Mouse (Mus musculus): ENCODE results near the gene Ccdc158. TPM values are rescaled to one million over a fixed set of nuclear protein-coding genes. Genes with fewer than 3 reads are reported as not detected.

The Ccdc158 gene
- 0.28 and 0.31 TPM in 2 replicates for polyA plus RNA-seq (2012; rRNA removed)

- peak; percentile 81 for DNase-seq
- no peak for TF ChIP-seq POLR2A (IDR thresholded peaks at IDR 0.05; ENCODE audit: low read depth, low read length)
- TF ChIP-seq CTCF (conservative IDR thresholded peaks at IDR 0.05; ENCODE audit: insufficient read depth, insufficient read length, low read depth, low read length), result no peak
- 10% methylated on average over 51 of the region's 55 CpGs for WGBS
- no peak within 1 kb of the TSS for H3K27ac ChIP-seq (ENCODE audit: insufficient read depth, low read depth, low read length)
- no peaks in the 10 kb centered on the region for H3K27me3 ChIP-seq (replicated peaks; ENCODE audit: control insufficient read depth, insufficient read depth, low read length)
- H3K4me3 ChIP-seq (ENCODE audit: insufficient read depth, low read depth, low read length), result peak within 1 kb of the TSS; percentile 21
- no peaks in the 10 kb centered on the region for H3K36me3 ChIP-seq (ENCODE audit: control insufficient read depth, insufficient read depth, low read length)
- H3K4me1 ChIP-seq (ENCODE audit: control insufficient read depth, insufficient read depth, low read length), result no peaks in the 10 kb centered on the region
Measured at GRCm38 (mm10) chr5:92674859-92675573, at the start of gene Ccdc158. Gene Ccdc158, minus strand, starts transcription at chr5:92675271.

GRCm38 (mm10) chr5:92721610-92722009, 46.5 kb upstream of the Ccdc158 start:
- H3K27me3 ChIP-seq (replicated peaks; ENCODE audit: control insufficient read depth, insufficient read depth, low read length), result no peaks in the 10 kb centered on the region
- WGBS, result 90% methylated on average over 8 of the region's 8 CpGs
- H3K4me3 ChIP-seq (ENCODE audit: insufficient read depth, low read depth, low read length), result no peak overlapping the region
- peaks cover 3% of the 10 kb centered on the region; the same call in 1 of the 2 replicates for H3K4me1 ChIP-seq (ENCODE audit: control insufficient read depth, insufficient read depth, low read length)
- no peak for TF ChIP-seq CTCF (conservative IDR thresholded peaks at IDR 0.05; ENCODE audit: insufficient read depth, insufficient read length, low read depth, low read length)
- no peak for TF ChIP-seq POLR2A (IDR thresholded peaks at IDR 0.05; ENCODE audit: low read depth, low read length)
- no peaks in the 10 kb centered on the region for H3K36me3 ChIP-seq (ENCODE audit: control insufficient read depth, insufficient read depth, low read length)
- H3K27ac ChIP-seq (ENCODE audit: insufficient read depth, low read depth, low read length), result no peak overlapping the region
- no peak for DNase-seq

GRCm38 (mm10) chr5:92718856-92719255, 43.8 kb upstream of the Ccdc158 start:
- no peaks in the 10 kb centered on the region for H3K27me3 ChIP-seq (replicated peaks; ENCODE audit: control insufficient read depth, insufficient read depth, low read length)

GRCm38 (mm10) chr5:92717666-92718360, 42.7 kb upstream of the Ccdc158 start:
- peak; percentile 45 for DNase-seq
- 52% methylated on average over 3 of the region's 3 CpGs for WGBS
- peak overlapping the region; percentile 0; the same call in 1 of the 2 replicates for H3K27ac ChIP-seq (ENCODE audit: insufficient read depth, low read depth, low read length)

More at GRCm38 (mm10) chr5:92718856-92719255, 43.8 kb upstream of the Ccdc158 start:
- Histone ChIP-seq H3K4me1 (ENCODE audit: control insufficient read depth, insufficient read depth, low read length) (peaks cover 3% of the 10 kb centered on the region; the same call in 1 of the 2 replicates), H3K36me3 (ENCODE audit: control insufficient read depth, insufficient read depth, low read length) (no peaks in the 10 kb centered on the region), H3K27ac (ENCODE audit: insufficient read depth, low read depth, low read length) (no peak overlapping the region), H3K4me3 (ENCODE audit: insufficient read depth, low read depth, low read length) (no peak overlapping the region)
- TF ChIP-seq POLR2A (IDR thresholded peaks at IDR 0.05; ENCODE audit: low read depth, low read length), result no peak
- no peak for TF ChIP-seq CTCF (conservative IDR thresholded peaks at IDR 0.05; ENCODE audit: insufficient read depth, insufficient read length, low read depth, low read length)
- peak; percentile 35 for DNase-seq
- 52% methylated on average over 3 of the region's 3 CpGs for WGBS

GRCm38 (mm10) chr5:92715890-92716289, 40.8 kb upstream of the Ccdc158 start:
- peak; percentile 42 for DNase-seq
- Histone ChIP-seq H3K27ac (ENCODE audit: insufficient read depth, low read depth, low read length) (no peak overlapping the region), H3K4me3 (ENCODE audit: insufficient read depth, low read depth, low read length) (no peak overlapping the region), H3K27me3 (replicated peaks; ENCODE audit: control insufficient read depth, insufficient read depth, low read length) (no peaks in the 10 kb centered on the region), H3K4me1 (ENCODE audit: control insufficient read depth, insufficient read depth, low read length) (peaks cover 13% of the 10 kb centered on the region), H3K36me3 (ENCODE audit: control insufficient read depth, insufficient read depth, low read length) (no peaks in the 10 kb centered on the region)
- WGBS, result 74% methylated on average over 2 of the region's 2 CpGs
- no peak for TF ChIP-seq POLR2A (IDR thresholded peaks at IDR 0.05; ENCODE audit: low read depth, low read length)

More at GRCm38 (mm10) chr5:92717666-92718360, 42.7 kb upstream of the Ccdc158 start:
- Histone ChIP-seq H3K36me3 (ENCODE audit: control insufficient read depth, insufficient read depth, low read length) (no peaks in the 10 kb centered on the region), H3K27me3 (replicated peaks; ENCODE audit: control insufficient read depth, insufficient read depth, low read length) (no peaks in the 10 kb centered on the region), H3K4me1 (ENCODE audit: control insufficient read depth, insufficient read depth, low read length) (peaks cover 8% of the 10 kb centered on the region), H3K4me3 (ENCODE audit: insufficient read depth, low read depth, low read length) (no peak overlapping the region)
- no peak for TF ChIP-seq CTCF (conservative IDR thresholded peaks at IDR 0.05; ENCODE audit: insufficient read depth, insufficient read length, low read depth, low read length)
- TF ChIP-seq POLR2A (IDR thresholded peaks at IDR 0.05; ENCODE audit: low read depth, low read length), result no peak

- Histone ChIP-seq H3K27ac (ENCODE audit: insufficient read depth, low read depth, low read length) (no peak overlapping the region), H3K36me3 (ENCODE audit: control insufficient read depth, insufficient read depth, low read length) (no peaks in the 10 kb centered on the region), H3K4me3 (ENCODE audit: insufficient read depth, low read depth, low read length) (no peak overlapping the region), H3K4me1 (ENCODE audit: control insufficient read depth, insufficient read depth, low read length) (peaks cover 13% of the 10 kb centered on the region), H3K27me3 (replicated peaks; ENCODE audit: control insufficient read depth, insufficient read depth, low read length) (no peaks in the 10 kb centered on the region)
- 80% methylated on average over 11 of the region's 11 CpGs for WGBS
- no peak for TF ChIP-seq CTCF (conservative IDR thresholded peaks at IDR 0.05; ENCODE audit: insufficient read depth, insufficient read length, low read depth, low read length)
- no peak for DNase-seq
Measured at GRCm38 (mm10) chr5:92715319-92715718, 40.2 kb upstream of the Ccdc158 start.

- H3K4me3 ChIP-seq (ENCODE audit: insufficient read depth, low read depth, low read length), result no peak overlapping the region
- no peak for DNase-seq
- no peak for TF ChIP-seq CTCF (conservative IDR thresholded peaks at IDR 0.05; ENCODE audit: insufficient read depth, insufficient read length, low read depth, low read length)
- TF ChIP-seq POLR2A (IDR thresholded peaks at IDR 0.05; ENCODE audit: low read depth, low read length), result no peak
- no peaks in the 10 kb centered on the region for H3K27me3 ChIP-seq (replicated peaks; ENCODE audit: control insufficient read depth, insufficient read depth, low read length)
- no peaks in the 10 kb centered on the region for H3K36me3 ChIP-seq (ENCODE audit: control insufficient read depth, insufficient read depth, low read length)
- peaks cover 13% of the 10 kb centered on the region for H3K4me1 ChIP-seq (ENCODE audit: control insufficient read depth, insufficient read depth, low read length)
- no peak overlapping the region for H3K27ac ChIP-seq (ENCODE audit: insufficient read depth, low read depth, low read length)
- WGBS, result 96% methylated on average over 2 of the region's 2 CpGs
Measured at GRCm38 (mm10) chr5:92714886-92715285, 39.8 kb upstream of the Ccdc158 start.

Data from kidney, adult 2 months (tissue).